Mouse (Mus musculus) urinary bladder, postnatal 4 days (tissue): ENCODE measurements around the gene D17H6S53E.
"Not testable (repeated sequence)": the region's sequence is repeated elsewhere in the genome, so short reads cannot be mapped to it uniquely, and the experiment has no call there.

Source experiments
- DNase-seq, 2 experiments: peaks; one replicate each; pipeline ENCODE4 v3.0.0; 2021 to 2022; ENCODE audit warnings: low spot score in 2 of 2

D17H6S53E gene

DNA sequence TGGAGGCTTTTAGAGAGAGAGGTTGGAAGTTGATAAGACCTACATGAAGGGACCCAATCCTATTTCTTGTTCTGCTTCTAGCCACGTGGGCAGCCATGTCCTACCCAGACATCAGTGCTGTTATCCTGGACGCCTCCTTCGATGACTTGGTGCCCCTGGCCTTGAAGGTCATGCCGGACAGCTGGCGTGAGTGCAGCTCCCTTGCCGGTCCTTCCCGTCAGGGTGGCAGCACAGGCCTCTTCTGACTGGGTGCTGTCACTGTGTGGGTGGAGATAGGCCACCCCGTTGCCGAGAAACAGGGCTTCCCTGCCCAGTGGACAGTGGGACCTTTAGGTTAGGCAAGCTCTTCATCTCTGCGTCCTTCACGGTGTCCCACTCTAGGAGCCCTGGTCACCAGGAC, 25.0 kb upstream of the D17H6S53E start:
- no peak for DNase-seq

DNA sequence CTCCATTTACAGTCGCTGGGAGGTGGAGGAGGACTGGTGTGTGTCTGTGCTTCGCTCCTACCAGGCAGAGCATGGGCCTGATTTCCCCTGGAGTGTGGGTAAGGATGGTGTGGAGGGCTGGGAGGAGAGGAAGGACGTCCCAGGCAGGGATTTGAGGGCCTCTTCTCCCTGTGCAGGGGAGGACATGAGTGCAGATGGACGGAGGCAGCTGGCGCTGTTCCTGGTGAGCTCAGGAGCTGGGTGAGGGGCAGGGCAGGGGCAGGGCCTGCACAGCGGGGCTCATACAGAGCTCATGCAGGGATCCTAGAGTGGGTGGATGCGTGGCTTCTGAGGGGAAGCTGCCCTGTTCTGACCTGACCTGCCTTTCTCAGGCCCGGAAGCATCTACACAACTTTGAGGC, 23.9 kb upstream of the D17H6S53E start:
- DNase-seq, result no peak

DNA sequence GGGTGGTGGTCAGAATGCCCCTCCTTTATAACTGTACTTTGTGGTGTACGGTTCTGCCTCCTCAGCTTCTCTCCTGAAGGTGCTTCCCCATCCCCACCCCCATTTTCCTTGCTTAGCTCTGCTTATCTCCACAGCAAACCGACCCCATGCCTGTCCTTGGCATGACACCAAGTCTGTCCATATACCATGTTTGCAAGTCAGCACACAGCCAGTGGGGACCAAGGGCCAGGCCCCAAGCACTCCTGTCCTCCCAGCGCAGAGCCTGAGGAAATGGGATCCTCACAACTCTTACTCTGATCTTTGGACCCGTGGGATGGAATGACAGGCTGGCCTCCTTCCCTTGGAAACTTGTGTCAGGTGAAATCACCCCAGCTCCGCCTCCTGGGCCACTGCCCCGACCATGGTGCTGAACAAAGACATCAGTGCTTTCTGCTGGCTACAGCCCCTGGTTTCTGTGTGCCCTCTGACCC, 22.9 kb upstream of the D17H6S53E start:
- no peak for DNase-seq

DNA sequence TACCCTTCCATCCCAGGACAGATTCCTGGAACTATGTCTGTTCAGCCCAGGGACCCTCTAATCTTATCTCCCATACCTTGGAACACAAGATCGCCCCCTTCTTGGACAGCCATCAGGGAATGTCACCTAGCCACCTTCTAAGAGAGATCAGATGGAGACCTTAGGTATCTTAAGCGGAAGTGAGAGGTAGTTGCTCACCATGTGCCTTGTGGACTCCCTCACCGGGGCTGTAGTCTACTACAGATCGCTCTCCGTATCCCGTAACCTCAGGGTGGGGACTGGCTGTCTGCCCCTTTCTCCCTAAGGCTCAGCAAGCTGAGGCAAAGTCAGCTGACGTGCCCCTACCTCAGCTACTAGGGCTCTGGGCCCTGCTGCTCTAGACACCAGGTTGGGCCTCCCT, 22.1 kb upstream of the D17H6S53E start:
- no peak for DNase-seq

DNA sequence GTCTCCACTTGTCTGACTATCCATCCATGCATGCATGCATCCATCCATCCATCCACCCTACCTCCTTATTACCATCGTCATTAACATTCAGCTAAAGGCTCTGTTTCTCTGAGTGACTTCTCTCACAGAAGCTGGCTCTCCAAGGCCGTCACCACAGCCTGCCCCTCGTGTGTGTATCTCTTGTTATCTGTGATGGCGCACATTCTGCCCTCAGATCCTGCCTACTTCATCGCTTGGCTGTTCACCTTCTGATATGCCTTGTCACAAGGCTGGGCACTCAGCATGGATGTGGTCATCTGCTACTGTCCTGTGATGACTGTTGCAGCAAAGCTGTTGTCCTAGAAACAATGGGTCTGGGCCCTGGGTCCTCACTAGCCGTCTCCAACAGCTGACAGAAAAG, 21.4 kb upstream of the D17H6S53E start:
- no peak for DNase-seq

DNA sequence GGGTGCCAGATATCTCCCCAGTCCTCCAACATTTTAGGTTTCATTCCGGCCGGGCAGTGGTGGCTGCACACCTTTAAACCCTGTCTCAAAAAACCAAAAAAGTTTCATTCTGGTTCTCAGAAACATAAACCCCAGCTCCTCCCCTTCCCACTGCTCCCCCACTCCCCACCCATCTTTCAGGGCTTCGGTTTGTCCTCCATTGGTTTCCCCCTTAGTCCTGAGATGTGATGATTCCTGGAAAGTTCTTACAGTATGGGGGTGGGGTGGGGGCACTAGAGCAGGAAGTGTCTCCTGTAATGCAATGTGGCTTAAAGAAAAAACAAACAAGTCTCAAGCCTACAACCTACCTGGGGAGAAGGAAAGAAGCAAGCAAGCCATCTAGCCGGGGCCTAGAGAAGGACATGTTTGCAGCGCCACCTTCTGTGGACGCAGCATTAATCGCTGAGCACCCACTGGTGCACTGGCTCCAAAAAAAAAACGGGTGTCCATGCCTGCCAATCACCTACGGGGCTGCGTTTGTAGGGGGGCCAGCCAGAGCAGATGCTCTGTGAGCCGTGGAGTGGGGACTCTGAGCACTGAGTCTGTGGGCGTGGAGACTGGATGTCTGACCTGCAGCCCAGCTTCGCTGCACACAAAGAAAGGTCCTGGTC, 20.3 kb upstream of the D17H6S53E start:
- no peak for DNase-seq

DNA sequence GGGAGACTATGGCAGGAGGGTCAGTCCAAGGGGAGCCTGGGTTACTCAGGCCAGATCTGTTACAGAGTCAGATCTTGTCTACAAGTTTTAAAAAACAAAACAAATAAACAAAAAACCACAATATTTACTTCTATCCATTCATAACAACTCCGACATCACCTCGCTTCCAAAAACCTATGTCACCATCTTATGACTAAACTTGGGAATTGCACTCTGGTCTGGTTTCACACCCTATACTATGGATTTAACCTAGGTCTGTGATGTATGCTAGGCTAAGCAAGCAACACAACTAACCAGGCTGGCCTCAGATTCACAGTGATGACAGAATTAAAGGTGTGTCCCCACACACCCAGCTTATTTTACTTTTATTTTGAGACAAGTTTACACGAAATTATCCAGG, 19.7 kb upstream of the D17H6S53E start:
- DNase-seq, result no peak

DNA sequence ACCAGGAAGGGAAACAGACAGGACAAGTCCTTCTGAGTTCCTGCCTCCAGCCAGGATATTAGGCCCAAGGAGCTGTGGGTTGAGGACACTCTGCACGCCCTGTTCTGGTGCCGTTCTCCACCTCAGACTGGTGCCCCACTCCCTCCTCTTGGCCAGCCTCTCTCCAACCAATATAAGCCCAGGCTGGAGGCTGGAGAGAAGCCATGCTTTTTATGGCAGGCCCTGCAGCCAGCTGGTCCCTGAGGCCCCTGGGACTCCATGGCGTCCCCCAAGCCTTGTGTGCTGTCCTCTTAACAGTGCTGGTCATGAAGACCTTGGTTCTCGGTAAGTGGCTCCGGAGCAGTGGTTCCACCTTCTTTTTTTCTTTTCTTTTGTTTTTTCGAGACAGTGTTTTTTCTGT, 18.1 kb upstream of the D17H6S53E start, which contains the start of gene Ly6g5c:
TSS of gene Ly6g5c (plus strand) at position 183 of the 400 bp plus-strand sequence.
- no peak for DNase-seq

DNA sequence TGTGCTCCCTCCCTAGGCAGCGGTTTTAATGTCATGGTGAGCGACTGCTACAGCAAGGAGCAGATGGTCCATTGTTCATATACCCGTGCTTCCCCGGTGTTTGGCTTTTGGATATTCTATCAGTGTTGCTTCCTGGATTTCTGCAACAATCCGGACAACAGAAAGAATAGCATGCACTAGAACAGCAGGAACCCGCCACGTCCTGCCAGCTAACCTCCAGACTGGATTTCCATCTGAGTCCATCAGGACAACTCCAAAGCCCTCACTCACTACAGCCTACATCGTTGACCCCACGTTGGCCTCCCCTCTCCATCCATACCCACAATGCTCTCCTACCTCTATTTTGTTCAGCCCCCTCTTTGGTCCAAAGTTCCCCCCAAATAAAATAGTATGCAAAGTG, 14.4 kb upstream of the D17H6S53E start:
- DNase-seq, result no peak

DNA sequence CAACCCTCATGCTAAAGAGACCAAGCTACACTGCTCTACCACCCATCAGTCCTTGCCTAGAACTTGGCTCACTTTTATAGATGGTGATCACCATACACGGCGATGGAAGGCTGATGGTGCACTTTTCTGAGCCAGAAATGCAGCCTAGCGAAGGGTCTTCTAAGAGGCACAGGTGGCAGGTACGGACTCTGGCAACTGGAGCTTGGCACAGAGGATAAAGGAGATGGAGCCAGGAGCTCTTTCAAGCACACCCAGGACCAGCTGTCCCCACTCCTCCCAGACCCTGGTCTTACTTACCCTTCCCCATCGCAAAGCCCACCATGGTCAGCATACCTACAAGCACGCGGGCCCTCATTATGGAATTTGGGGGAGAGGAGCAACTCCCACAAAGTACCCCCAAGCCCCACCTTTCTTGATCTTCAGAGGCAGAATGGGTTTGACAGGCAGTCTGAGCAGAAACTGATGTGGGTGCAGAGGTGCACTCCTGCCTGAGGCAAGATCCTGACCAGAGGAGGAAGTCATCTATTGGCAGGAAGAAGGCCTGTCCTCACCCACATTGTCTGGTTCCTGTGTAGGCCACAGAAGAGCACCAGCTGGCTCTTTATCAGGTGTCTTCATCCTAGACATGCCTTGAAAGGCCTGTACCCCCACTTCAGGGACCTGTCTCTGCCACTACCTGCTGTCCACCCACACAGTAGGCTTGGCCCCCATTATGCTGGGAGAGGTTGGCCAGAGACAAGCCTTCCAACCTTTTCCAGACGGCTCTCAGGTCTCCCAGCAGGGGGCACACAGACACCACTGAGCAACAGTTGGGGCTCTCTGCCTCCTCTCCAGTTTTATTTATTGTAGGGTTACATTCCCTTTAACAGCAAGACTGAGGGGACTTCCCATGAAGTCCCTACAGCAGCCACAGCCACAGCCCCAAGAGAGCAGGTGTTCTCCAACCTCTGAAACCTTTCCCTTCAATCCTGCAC, 10.8 kb upstream of the D17H6S53E start, which contains the start of gene Ly6g5b:
TSS of gene Ly6g5b (minus strand) at position 383 of the 974 bp plus-strand sequence.
- no peak for DNase-seq

DNA sequence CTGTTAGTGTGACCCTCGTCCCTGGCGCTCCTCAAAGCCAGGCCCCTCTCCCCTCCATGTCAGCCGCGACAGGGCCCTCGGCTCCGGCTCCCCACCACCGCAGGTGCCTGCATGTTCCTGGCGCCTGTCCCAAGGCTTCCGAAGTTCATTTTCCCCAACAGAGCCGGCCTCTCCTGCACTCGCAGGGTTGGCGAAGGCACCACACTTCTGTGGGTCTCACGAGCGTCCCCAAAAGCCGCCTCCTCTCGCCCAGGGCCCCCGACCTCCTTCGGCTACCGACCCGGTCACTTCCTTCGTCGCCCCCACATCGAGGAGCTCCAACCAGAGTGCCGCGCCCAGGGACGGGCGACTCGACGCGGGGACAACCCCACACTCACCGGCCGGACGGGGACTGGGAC, 5.4 kb upstream of the D17H6S53E start:
- peak in 1 of 2 experiments; percentile 36 for DNase-seq

DNA sequence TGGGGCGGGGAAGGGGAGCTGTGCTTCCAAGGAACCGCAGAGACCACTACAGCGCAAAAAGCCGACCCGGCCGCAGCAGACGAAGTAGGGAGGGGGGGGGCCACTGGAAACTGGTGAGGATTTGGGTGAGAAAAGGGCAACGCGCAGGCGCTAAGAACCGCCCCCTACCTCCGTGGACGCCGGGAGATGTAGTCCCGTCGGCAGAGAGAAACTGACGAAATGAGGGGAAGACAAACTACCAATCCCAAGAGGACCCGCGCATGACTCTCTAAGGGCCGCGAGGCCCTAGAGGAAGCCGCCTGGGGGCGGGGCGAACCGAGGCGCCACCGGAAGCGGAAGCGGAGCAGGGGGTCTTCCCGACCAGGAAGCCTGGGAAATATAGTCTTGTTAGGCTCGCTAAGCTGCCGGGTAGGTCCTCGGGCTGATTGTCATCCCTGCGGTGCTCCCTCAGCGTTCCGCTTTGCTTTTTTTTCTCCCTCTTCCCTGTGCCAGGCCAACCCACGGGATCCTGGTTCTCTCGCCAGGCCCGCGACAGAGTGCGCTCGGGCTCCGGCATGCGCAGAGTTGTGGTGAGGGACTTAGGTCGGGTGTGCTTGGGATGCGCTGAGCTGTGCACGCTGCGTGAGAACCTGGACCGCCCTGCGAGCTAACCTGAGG, 4.9 kb upstream of the D17H6S53E start, which contains the start of gene Gpank1:
TSS of gene Gpank1 (plus strand) at position 313 of the 657 bp plus-strand sequence.
- peak; percentile 98 for DNase-seq

DNA sequence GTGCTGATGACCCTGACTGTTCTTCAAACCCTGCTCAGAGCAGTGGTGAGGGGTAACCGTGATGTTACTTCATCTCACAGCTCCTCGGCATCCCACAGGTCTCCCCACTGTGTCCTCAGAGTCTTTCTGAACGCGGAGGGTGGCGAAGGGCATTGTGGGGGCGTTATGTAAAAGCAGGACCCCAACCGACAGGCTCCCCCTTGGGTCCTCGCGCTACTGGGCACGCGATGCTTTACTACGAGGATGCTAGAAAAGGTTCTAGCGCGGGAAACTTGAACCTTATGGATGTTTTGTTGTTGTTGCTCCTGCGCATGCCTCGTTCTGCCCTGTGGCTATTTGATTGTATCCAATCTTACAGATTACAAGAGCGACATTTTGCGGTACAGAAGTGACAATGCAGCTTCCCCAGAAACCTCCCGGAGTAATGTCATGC, 4.3 kb upstream of the D17H6S53E start, which contains the start of gene Csnk2b:
TSS of gene Csnk2b (minus strand) at position 183 of the 433 bp plus-strand sequence.
- DNase-seq, result no peak

DNA sequence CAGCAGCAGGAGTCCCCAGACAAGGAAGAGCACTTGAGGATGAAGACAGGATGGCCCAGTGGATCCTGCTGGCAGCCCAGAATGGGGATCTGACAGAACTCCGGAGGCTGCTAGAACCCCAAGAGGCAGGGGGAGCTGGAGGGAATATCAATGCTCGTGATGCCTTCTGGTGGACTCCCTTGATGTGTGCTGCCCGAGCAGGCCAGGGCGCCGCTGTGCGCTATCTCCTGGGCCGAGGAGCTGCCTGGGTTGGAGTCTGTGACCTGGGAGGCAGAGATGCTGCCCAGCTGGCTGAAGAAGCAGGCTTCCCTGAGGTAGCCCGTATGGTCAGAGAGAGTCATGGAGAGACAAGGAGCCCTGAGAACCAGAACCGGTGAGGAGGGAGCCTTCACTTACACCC, 2.9 kb upstream of the D17H6S53E start:
- DNase-seq, result not testable (repeated sequence)

DNA sequence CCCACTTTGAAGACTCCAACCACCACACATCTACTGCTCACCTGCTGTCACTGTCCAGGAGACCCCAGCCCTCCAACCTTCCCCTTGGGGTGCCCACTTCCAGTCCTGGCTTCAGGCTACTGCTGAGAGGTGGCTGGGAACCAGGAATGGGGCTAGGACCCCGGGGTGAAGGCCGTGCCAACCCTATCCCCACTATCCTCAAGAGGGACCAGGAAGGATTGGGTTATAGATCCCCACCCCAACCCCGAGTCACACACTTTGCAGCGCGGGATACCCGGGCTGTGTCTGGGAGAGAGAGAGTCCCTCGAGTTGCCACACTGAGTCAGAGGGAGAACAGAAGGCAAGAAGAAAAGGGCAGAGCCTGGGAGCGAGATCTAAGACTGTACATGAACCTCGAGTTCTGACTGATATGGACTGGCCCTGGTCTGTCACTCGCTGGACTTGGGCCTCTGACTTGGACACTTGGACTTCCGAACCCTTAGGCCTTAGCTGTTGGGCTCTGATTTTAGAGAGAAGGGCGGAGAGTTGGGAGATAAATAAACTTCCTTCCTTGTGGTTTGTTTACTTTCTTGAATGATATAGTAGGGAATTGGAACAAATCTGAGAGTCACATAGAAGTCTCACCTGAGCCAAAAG, 1.8 kb upstream of the D17H6S53E start:
- not testable (repeated sequence) for DNase-seq

DNA sequence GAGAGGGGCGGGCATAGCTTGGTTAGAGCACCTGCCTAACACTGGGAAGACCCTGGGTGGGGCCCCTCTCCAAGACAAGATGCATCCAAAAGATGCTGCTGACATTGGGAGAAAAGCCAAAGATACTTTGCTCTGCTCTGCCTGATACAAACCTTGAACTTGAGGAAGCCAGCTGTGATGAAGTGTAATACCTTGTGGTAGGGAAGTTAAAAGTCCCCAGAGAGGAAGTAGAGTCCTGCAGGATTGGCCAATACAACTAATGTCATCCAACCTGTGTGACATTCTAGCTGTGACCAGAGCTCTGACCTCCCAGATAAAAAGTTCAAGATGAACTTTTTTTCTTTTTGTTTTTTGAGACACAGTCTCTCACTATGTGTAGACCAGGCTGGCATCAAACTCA, 1.1 kb upstream of the D17H6S53E start:
- no peak for DNase-seq

DNA sequence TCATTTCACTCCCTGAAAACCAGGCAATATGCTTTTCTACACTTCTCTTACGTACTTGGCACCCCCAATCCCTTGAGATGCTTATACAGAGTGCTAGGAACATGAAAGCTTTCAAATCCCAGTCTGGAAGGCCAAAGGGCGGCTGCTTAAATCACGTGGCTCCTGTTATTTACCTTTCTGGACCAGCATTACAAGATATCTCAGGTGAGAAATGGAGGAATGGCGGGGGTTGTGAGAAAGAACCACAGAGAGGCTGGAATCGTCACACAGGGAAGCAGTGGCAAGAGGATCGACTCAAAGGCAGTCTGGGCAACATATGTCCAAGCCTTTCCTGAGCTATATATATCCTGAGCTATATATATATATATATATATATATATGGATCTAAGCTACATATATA, 595 bp upstream of the D17H6S53E start:
- DNase-seq, result no peak

DNA sequence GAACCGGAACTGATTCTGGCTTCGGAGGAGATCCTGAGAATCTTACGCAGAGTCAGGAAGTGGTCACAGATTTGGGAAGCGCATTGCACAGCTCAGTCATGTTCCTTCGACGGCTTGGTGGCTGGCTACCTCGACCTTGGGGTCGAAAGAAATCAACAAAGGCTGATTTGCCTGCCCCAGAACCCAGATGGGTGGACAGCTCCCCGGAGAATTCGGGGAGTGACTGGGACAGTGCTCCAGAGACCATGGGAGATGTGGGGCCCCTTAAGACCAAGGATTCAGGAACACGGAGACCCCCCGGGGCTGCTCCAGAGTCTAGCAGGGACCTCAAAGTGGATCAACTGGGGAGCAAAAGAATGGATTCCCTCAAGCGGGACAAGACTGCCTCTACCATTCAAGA, 844 bp downstream of the D17H6S53E start:
- no peak for DNase-seq

DNA sequence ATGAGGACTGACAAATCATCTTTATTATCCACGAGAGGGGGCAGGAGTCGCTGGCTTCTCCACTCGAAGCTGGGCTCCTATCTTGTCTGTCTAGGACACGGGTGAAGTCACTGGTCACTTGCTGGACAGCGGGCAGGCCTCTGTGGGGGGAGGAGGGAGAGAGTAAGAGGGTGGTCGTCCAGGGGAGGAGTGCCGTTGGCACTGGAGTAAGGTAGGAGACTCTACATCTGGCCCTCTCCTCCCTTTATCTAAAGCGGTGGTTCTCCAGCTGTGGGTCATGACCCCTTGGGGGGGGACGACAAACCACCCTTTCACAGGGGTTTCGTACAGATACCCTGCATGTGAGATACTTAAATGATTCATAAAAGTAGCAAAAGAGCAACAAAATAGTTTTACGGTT, 2.8 kb downstream of the D17H6S53E start:
- no peak for DNase-seq

DNA sequence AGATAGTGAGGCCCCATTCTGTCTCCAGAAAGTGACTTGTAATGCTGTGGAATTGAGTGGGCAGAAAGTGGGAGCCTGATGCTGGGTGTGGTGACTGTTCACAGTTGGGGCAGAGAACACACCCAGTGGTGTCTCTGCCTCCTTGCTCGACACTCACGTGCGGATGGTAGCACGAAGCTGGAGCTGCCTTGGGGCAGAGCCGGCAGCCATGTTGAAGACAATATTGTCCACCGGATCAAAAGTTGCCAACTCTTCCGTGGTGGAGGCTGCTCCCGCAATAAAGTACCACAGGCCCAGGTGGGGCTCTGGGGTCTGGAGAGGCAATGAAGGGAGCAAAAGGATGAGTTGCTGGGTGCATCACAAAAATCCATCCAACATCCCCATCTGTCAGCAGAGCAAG, 4.9 kb downstream of the D17H6S53E start:
- DNase-seq, result no peak

DNA sequence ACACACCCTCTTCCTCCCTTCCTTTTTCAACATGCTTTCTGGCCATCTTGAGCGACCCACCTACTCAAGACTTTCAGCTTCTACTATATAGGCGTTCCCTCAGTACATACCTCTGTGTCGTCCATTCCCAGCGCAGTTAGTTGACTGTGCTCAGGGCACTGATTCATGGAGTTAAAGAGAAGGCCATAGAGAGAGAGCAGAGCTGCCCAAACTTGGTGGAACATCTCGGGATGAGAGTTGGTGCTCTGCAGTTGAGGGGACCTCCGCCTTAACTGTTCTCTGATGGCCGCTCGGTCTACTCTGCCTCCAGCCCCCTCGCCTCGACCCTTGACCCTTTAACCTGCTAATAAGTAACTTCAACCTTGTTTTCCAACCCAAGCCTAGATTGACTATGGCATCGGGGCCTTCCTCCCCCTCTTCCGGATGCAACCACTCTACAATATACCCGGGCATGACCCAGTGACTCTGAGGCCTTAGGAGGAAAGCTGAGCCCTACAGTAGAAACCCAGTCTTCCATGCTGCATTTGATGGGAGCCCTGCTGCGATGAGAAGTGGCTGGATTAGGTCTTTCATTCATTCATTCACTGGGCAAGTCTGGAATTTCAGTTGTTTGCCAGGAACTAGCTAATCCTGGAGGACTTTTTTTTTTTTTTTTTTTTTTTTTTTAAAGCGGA, 5.5 kb downstream of the D17H6S53E start, which contains the start of gene Apom:
TSS of gene Apom (minus strand) at position 551 of the 674 bp plus-strand sequence.
- no peak for DNase-seq
